In the genomic region with DNA sequence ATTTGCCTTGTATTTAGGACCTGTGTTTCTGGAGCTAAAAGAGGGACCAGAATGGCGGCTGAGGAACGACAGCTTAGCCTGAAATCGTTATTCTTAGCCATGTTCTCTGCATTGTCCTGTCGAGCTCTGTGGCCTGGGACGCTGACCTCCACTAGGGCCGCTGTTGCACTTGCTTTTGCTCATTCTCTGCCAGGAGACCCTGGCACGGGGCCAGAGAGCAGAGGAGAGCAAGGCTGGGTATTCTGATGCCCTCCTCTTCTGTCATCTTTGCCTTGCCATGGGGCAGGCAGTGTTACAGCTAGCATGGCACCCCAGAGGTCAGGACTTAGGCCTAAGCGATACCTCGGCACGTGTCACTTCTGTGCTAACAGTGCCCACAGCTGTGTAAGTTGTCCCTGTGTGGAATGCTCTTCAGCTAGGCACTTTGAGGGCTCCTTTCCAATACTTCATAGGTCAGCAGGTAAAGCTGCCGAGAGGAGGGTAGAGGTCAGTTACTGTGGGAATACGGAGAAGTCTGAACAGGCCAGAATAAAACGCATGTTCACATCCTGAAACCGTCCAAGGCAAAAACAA, we compare ENCODE assay signal across 13 mouse cellular contexts. TPM values are rescaled to one million over a fixed set of nuclear protein-coding genes. Genes with fewer than 3 reads are reported as not detected.
DNase-seq lines count a peak whose midpoint lies in the region; ATAC-seq lines count a peak whose summit lies in the region.
"Had no signal": no experiment of that assay in that cellular context is flagged by ENCODE, and none has a peak within 500 bp of the region (broad histone marks: within the 10 kb centered on the region; RNA-seq: fewer than 3 reads in every experiment).

No protein-coding gene starts in this region.

- H3K27ac ChIP-seq in heart, embryonic 14.5 days (replicated peaks in 1 of 2; ENCODE audit: control insufficient read depth in 1 of 2, insufficient read depth in 1 of 2, low read depth in 2 of 2, low read length in 2 of 2) = no peak overlapping the region
- no peak overlapping the region for H3K27ac ChIP-seq in heart, embryonic 10.5 days
- H3K27ac ChIP-seq in neural tube, embryonic 15.5 days (replicated peaks) = no peak overlapping the region

- H3K4me3 ChIP-seq in heart, embryonic 14.5 days (ENCODE audit: control insufficient read depth in 1 of 2, insufficient read depth in 1 of 2, low read depth in 1 of 2, low read length in 2 of 2) = no peak overlapping the region
- no peak overlapping the region for H3K4me3 ChIP-seq in heart, embryonic 10.5 days
- H3K4me3 ChIP-seq in neural tube, embryonic 15.5 days (replicated peaks) = no peak overlapping the region

- no peaks in the 10 kb centered on the region for H3K36me3 ChIP-seq in heart, embryonic 14.5 days (ENCODE audit: control insufficient read depth, insufficient read depth, low read length)
- no peaks in the 10 kb centered on the region for H3K36me3 ChIP-seq in heart, embryonic 10.5 days
- H3K36me3 ChIP-seq in neural tube, embryonic 15.5 days = no peaks in the 10 kb centered on the region

- no peak overlapping the region for H3K9ac ChIP-seq in heart, embryonic 14.5 days (ENCODE audit: low read length)
- H3K9ac ChIP-seq in neural tube, embryonic 15.5 days (replicated peaks) = no peak overlapping the region

- no peak overlapping the region for H3K4me2 ChIP-seq in heart, embryonic 14.5 days (ENCODE audit: low read length)
- H3K4me2 ChIP-seq in neural tube, embryonic 15.5 days = no peak overlapping the region

- ATAC-seq in heart, embryonic 14.5 days (ENCODE audit: insufficient number of reproducible peaks, insufficient read depth, low FRiP score, low read depth) = peak; percentile 47; the same call in 1 of the 2 replicates
- no peak for ATAC-seq in neural tube, embryonic 15.5 days (ENCODE audit: low FRiP score)

- 73% methylated on average over 14 of the region's 14 CpGs for WGBS in heart, embryonic 14.5 days
- 85% methylated on average over 14 of the region's 14 CpGs for WGBS in heart, embryonic 10.5 days
- 85% methylated on average over 14 of the region's 14 CpGs for WGBS in neural tube, embryonic 15.5 days

- no peaks in the 10 kb centered on the region for H3K27me3 ChIP-seq in heart, embryonic 14.5 days (ENCODE audit: control insufficient read depth, insufficient read depth, low read length)
- H3K27me3 ChIP-seq in heart, embryonic 10.5 days (ENCODE audit: insufficient read depth, poor library complexity, severe bottlenecking) = no peaks in the 10 kb centered on the region
- no peaks in the 10 kb centered on the region for H3K27me3 ChIP-seq in neural tube, embryonic 15.5 days (replicated peaks)

- H3K9me3 ChIP-seq in heart, embryonic 14.5 days (ENCODE audit: control insufficient read depth, low read length) = no peaks in the 10 kb centered on the region
- no peaks in the 10 kb centered on the region for H3K9me3 ChIP-seq in heart, embryonic 10.5 days
- no peaks in the 10 kb centered on the region for H3K9me3 ChIP-seq in neural tube, embryonic 15.5 days (replicated peaks)

- peaks cover 10 to 13% of the 10 kb centered on the region in 2 experiments for H3K4me1 ChIP-seq in heart, embryonic 14.5 days (ENCODE audit: control insufficient read depth in 2 of 2, insufficient read depth in 2 of 2, low read length in 2 of 2)
- peaks cover 8% of the 10 kb centered on the region; the same call in 1 of the 2 replicates for H3K4me1 ChIP-seq in heart, embryonic 10.5 days
- 0 out of 2 replicates have a peak, but pooled peaks cover 5% of the 10 kb centered on the region for H3K4me1 ChIP-seq in neural tube, embryonic 15.5 days

- no peak for DNase-seq in heart, embryonic 10.5 days (ENCODE audit: low spot score)
- DNase-seq in ovary, postnatal 36 days (ENCODE audit: low spot score) = peak; percentile 67
- DNase-seq in ovary, postnatal 10 days (ENCODE audit: low spot score) = no peak
- peak; percentile 80 to 85 for DNase-seq in adrenal gland, postnatal 36 days
- peak; percentile 39 for DNase-seq in lung, postnatal 14 days
- no peak for DNase-seq in neural tube, embryonic 10.5 days (ENCODE audit: extremely low spot score, low spot score)
- DNase-seq: layer of hippocampus, adult 9-11 months had no signal

RNA-seq across cellular contexts. Expression of gene Poc1b, which starts 23.3 kb away (rescaled TPM):
- 11.7 and 12.1 TPM in 2 replicates for polyA plus RNA-seq in heart, embryonic 14.5 days (2014; fragmentation: Nextera tagmentation; extraction: Ambion mirVana)
- polyA plus RNA-seq in heart, embryonic 10.5 days (2016; fragmentation: Nextera tagmentation; extraction: Ambion mirVana) = 12.0 and 16.2 TPM in 2 replicates
- 10 to 100 TPM; 15.3 to 15.7 TPM for total RNA-seq in adrenal gland, postnatal 36 days (2021)
- 9.3 and 14.1 TPM in 2 replicates for polyA plus RNA-seq in neural tube, embryonic 15.5 days (2015; fragmentation: Nextera tagmentation; extraction: Ambion mirVana)

RNA-seq across cellular contexts. Expression of gene Galnt4, which starts 24.4 kb away (rescaled TPM):
- 7.3 and 7.4 TPM in 2 replicates for polyA plus RNA-seq in heart, embryonic 14.5 days (2014; fragmentation: Nextera tagmentation; extraction: Ambion mirVana)
- 6.6 TPM in 2 replicates for polyA plus RNA-seq in heart, embryonic 10.5 days (2016; fragmentation: Nextera tagmentation; extraction: Ambion mirVana)
- total RNA-seq in adrenal gland, postnatal 36 days (2021) = 1 to 10 TPM; 6.0 to 7.1 TPM
- polyA plus RNA-seq in neural tube, embryonic 15.5 days (2015; fragmentation: Nextera tagmentation; extraction: Ambion mirVana) = 2.7 and 4.2 TPM in 2 replicates

RNA-seq across cellular contexts. Expression of gene Phxr2, which starts 42.6 kb away (rescaled TPM):
- polyA plus RNA-seq in heart, embryonic 14.5 days (2014; fragmentation: Nextera tagmentation; extraction: Ambion mirVana) = not detected in 2 replicates
- polyA plus RNA-seq in heart, embryonic 10.5 days (2016; fragmentation: Nextera tagmentation; extraction: Ambion mirVana) = not detected in 2 replicates
- total RNA-seq in adrenal gland, postnatal 36 days (2021) = not detected
- not detected in 2 replicates for polyA plus RNA-seq in neural tube, embryonic 15.5 days (2015; fragmentation: Nextera tagmentation; extraction: Ambion mirVana)
- polyA plus RNA-seq: brain, embryonic 14.5 days; heart, embryonic 16.5 days; liver, embryonic 16.5 days; urinary bladder, adult 2 months had no signal

Comparison
In these comparisons a context has a peak if more than half of its experiments do, and no peak if none do; other contexts are left out.
1. DNase-seq: peak in ovary, postnatal 36 days (single experiment), adrenal gland, postnatal 36 days (2 of 2) and lung, postnatal 14 days (single experiment); none in heart, embryonic 10.5 days (single experiment), ovary, postnatal 10 days (single experiment) and neural tube, embryonic 10.5 days (single experiment).